Mouse (Mus musculus) CH12.LX (cell line): ENCODE measurements around the gene Ace. TPM values are rescaled to one million over a fixed set of nuclear protein-coding genes. Genes with fewer than 3 reads are reported as not detected.

Source experiments
- DNase-seq: peaks from one replicate; pipeline ENCODE4 v3.0.0-alpha.2; 2013; ENCODE audit errors: extremely low read depth
- H3K27ac ChIP-seq: 2 replicates; pipeline ENCODE4 v1.5.1; 2012; ENCODE audit warnings: low read depth, mild to moderate bottlenecking, control low read depth, moderate library complexity; ENCODE audit not compliant: insufficient read depth
- H3K27me3 ChIP-seq: replicated peaks from 2 replicates; pipeline ENCODE3; 2012; ENCODE audit warnings: inconsistent platforms
- H3K36me3 ChIP-seq, 2 experiments: replicated peaks in 1 of 2; 2 replicates each; pipeline versions ENCODE3 to v1.6.1; 2012; ENCODE audit warnings: inconsistent platforms in 1 of 2, low read length in 1 of 2, mild to moderate bottlenecking in 1 of 2, mixed read lengths in 1 of 2, moderate library complexity in 1 of 2; ENCODE audit not compliant: control insufficient read depth in 1 of 2, insufficient read depth in 1 of 2
- H3K4me1 ChIP-seq, 2 experiments: 2 replicates each; pipeline ENCODE4 v1.6.1; 2012; ENCODE audit warnings: inconsistent platforms in 1 of 2, moderate library complexity in 1 of 2; ENCODE audit not compliant: insufficient read depth in 2 of 2, control insufficient read depth in 1 of 2
- H3K4me2 ChIP-seq: 2 replicates; pipeline ENCODE4 v1.6.1; 2012; ENCODE audit warnings: low read depth, mild to moderate bottlenecking, control low read depth; ENCODE audit not compliant: poor library complexity, insufficient read depth, severe bottlenecking
- H3K4me3 ChIP-seq, 3 experiments: fragments of 150-350 bp in 1 of 3; sonication (generic) in 1 of 3; replicated peaks in 1 of 3; 2 replicates each; pipeline versions ENCODE3 to v1.5.1; 2011 to 2012; ENCODE audit warnings: low read depth in 2 of 3, low read length in 2 of 3, mild to moderate bottlenecking in 2 of 3, moderate library complexity in 2 of 3, control low read depth in 1 of 3, improper control_type of control experiment in 1 of 3, inconsistent platforms in 1 of 3, mixed read lengths in 1 of 3; ENCODE audit not compliant: poor library complexity in 1 of 3
- H3K79me2 ChIP-seq: replicated peaks from 2 replicates; pipeline ENCODE4 v1.6.1; 2012; ENCODE audit warnings: mild to moderate bottlenecking, moderate library complexity; ENCODE audit not compliant: control insufficient read depth, poor library complexity, insufficient read depth, severe bottlenecking; ENCODE audit errors: extremely low read depth
- H3K9ac ChIP-seq: 2 replicates; pipeline ENCODE4 v1.6.1; 2012; ENCODE audit warnings: low read depth, mild to moderate bottlenecking, control low read depth, moderate library complexity; ENCODE audit not compliant: insufficient read depth
- H3K9me3 ChIP-seq: replicated peaks from 2 replicates; pipeline ENCODE3; 2012; ENCODE audit warnings: low read length, inconsistent platforms, mixed read lengths
- ETS1 ChIP-seq: conservative IDR thresholded peaks from 2 replicates; pipeline ENCODE4 v1.6.1; 2012; ENCODE audit warnings: low read depth, mild to moderate bottlenecking, inconsistent platforms, low read length, improper control_type of control experiment, moderate library complexity
- JUN ChIP-seq: IDR thresholded peaks from 2 replicates; pipeline ENCODE4 v1.6.1; 2011; ENCODE audit warnings: low read depth, mild to moderate bottlenecking, low read length, improper control_type of control experiment, moderate library complexity; ENCODE audit not compliant: insufficient read depth
- JUND ChIP-seq: conservative IDR thresholded peaks from 2 replicates; pipeline ENCODE4 v1.6.1; 2011; ENCODE audit warnings: low read depth, low read length, improper control_type of control experiment
- NELFE ChIP-seq: IDR thresholded peaks from 2 replicates; pipeline ENCODE4 v1.6.1; 2011; ENCODE audit warnings: low read depth, low read length, improper control_type of control experiment
- NRF1 ChIP-seq: IDR thresholded peaks from 2 replicates; pipeline ENCODE4 v1.6.1; 2014; ENCODE audit warnings: low read depth, mild to moderate bottlenecking, inconsistent platforms, low read length, improper control_type of control experiment, moderate library complexity
- POLR2AphosphoS2 ChIP-seq: IDR thresholded peaks from 2 replicates; pipeline ENCODE4 v1.6.1; 2011; ENCODE audit warnings: low read depth, low read length, improper control_type of control experiment
- SMC3 ChIP-seq: IDR thresholded peaks from 2 replicates; pipeline ENCODE4 v1.6.1; 2011; ENCODE audit warnings: low read depth, low read length, improper control_type of control experiment
- ZC3H11A ChIP-seq: IDR thresholded peaks from 2 replicates; pipeline ENCODE4 v1.6.1; 2012; ENCODE audit warnings: low read depth, mild to moderate bottlenecking, inconsistent platforms, low read length, improper control_type of control experiment
- ZMIZ1 ChIP-seq: IDR thresholded peaks from 2 replicates; pipeline ENCODE4 v1.6.1; 2012; ENCODE audit warnings: low read depth, mild to moderate bottlenecking, inconsistent platforms, low read length, improper control_type of control experiment
- dilution Hi-C: fragments of 300-500 bp; cut with MboI; formaldehyde crosslinking; loops from 2 replicates; pipeline ENCODE4 v1.14.3; 2020; ENCODE audit warnings: low sequenced_read_pairs; ENCODE audit not compliant: extremely low pct_unique_long_range_greater_than_20kb, extremely low pct_ligation_motif_present
- in situ Hi-C: fragments of 300-500 bp; cut with MboI; formaldehyde crosslinking; loops from 3 replicates; pipeline ENCODE4 v1.14.3; 2019; ENCODE audit warnings: low sequenced_read_pairs, low pct_ligation_motif_present, low pct_unique_long_range_greater_than_20kb, mixed read lengths
- polyA plus RNA-seq: library from polyadenylated mRNA; unstranded; fragments of >175 nt; gene quantifications from 2 replicates; pipeline ENCODE4 v1.2.1, GENCODE M21; 2012; ENCODE audit warnings: low read depth; ENCODE audit not compliant: insufficient read length
- total RNA-seq, 2 experiments: library from RNA; depleted of rRNA; stranded (reverse); fragments of 300-350 nt in 1 of 2; fragments of >200 nt in 1 of 2; gene quantifications; 2 replicates each; pipeline ENCODE4 v1.2.3; 2012 to 2014

The Ace gene
- total and polyA plus RNA-seq, 3 experiments, result 0.08 TPM; not detected in 2

DNA sequence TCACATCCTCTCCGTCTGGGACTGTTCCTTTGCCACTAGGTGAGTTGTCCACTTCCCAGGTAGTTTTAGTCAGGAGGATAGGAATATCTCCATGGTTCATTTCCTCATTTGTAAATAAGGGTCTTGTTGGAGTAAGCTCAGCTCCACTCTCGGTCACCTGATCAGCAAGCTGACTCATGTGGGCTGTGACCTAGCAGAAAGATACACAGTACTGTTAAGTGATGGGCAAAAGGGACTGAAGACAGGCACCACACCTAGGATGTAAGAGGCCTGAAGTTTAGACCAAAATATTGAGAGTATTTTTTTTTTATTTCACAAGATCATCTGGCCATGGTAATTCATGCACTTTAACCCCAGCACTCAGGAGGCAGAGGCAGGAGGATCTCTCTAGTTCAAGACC, 46.9 kb upstream of the Ace start (continued):
- no peak for TF ChIP-seq POLR2AphosphoS2

DNA sequence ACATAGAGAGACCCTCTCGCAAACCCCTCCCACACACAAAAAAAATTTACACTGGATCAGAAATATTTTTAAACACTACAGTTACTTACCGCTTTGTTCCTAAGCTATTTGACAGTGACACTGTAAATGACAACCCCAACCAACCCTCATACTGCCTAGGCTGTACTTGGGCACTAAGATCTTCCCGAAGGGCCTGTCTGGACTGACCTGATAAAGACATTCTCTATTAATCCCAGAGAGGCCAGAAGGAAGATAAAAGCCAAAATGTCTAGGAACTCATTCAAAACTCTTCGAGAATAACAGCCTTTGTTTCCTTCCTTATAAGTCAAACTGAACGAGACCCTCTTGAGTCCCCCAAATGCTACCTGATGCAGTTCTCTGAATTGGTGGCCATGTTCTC, 46.5 kb upstream of the Ace start:
- H3K27me3 ChIP-seq, result no peaks in the 10 kb centered on the region
- TF ChIP-seq NRF1, result no peak
- TF ChIP-seq ZMIZ1, result no peak
- no peak for TF ChIP-seq ETS1
- no peak for TF ChIP-seq JUN
- no peak for TF ChIP-seq NELFE
- TF ChIP-seq SMC3, result no peak
- H3K9ac ChIP-seq, result no peak overlapping the region
- no peaks in the 10 kb centered on the region for H3K79me2 ChIP-seq
- H3K36me3 ChIP-seq, result peaks cover 0 to 46% of the 10 kb centered on the region in 2 experiments
- no peak overlapping the region for H3K4me2 ChIP-seq
- H3K9me3 ChIP-seq, result no peaks in the 10 kb centered on the region
- no peak for DNase-seq
- dilution Hi-C loops, result no loop called here
- in situ Hi-C loops, result no loop called here
- H3K4me1 ChIP-seq, result no peaks in the 10 kb centered on the region
- no peak overlapping the region for H3K27ac ChIP-seq
- no peak overlapping the region for H3K4me3 ChIP-seq

DNA sequence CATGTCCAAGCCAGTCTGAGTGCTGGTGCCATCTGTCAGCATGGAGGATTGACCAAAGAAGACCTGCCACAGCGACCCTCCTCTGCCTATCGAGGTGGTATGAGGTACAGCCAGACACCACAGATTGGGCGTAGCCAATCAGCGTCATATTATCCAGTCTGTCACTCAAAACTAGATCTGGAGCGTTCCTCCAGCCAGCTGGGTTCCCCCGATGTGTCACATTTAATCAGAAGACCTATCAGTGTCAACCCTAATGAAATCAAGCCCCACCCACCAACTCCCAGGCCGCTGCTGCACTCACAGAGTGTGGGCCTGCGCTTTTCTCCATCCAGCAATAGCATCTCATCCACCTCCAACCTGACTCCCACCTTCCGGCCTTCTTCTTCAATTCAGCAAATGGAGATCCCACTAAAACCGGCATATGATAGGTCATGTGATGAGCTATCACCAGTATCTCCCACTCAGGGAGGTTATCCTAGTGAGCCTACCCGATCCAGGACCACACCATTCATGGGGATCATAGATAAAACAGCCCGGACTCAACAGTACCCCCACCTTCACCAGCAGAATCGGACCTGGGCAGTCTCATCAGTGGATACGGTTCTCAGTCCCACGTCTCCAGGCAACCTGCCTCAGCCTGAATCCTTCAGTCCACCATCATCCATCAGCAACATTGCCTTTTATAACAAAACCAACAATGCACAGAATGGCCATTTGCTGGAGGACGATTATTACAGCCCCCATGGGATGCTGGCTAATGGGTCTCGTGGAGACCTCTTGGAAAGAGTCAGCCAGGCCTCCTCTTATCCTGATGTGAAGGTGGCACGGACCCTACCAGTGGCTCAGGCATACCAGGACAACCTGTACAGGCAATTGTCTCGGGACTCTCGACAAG, 44.7 kb upstream of the Ace start:
- dilution Hi-C loops (no loop called here), in situ Hi-C loops (no loop called here)
- Histone ChIP-seq H3K4me3 (no peak overlapping the region), H3K9me3 (no peaks in the 10 kb centered on the region), H3K79me2 (no peaks in the 10 kb centered on the region), H3K9ac (no peak overlapping the region), H3K36me3 (peaks cover 0 to 35% of the 10 kb centered on the region in 2 experiments), H3K4me1 (no peaks in the 10 kb centered on the region), H3K27ac (no peak overlapping the region), H3K27me3 (no peaks in the 10 kb centered on the region), H3K4me2 (no peak overlapping the region)
- TF ChIP-seq ZC3H11A (no peak), NELFE (no peak), JUND (no peak)
- no peak for DNase-seq
